Mouse (Mus musculus): ENCODE results near the gene Rnasel. TPM values are rescaled to one million over a fixed set of nuclear protein-coding genes. Genes with fewer than 3 reads are reported as not detected.
"Not testable (repeated sequence)": the region's sequence is repeated elsewhere in the genome, so short reads cannot be mapped to it uniquely, and the experiment has no call there.

Gene Rnasel
- total and polyA plus RNA-seq, 2 experiments from 2014 or later, result 16.8 to 21.6 TPM

- H3K4me2 ChIP-seq (ENCODE audit: low read depth, low read length), result no peak overlapping the region
- ATAC-seq, result no peak
- WGBS, result 75% methylated on average over 5 of the region's 5 CpGs
These were observed 19.2 kb downstream of the Rnasel start for GRCm38 (mm10) chr1:153768465-153768864.

GRCm38 (mm10) chr1:153769571-153769970 lies 20.3 kb downstream of the Rnasel start:
- not testable (repeated sequence) for ATAC-seq; H3K4me3 ChIP-seq (ENCODE audit: low read length); H3K27ac ChIP-seq; H3K4me2 ChIP-seq (ENCODE audit: low read depth, low read length); DNase-seq (ENCODE audit: low spot score); H3K9ac ChIP-seq (replicated peaks; ENCODE audit: low read length); H3K36me3 ChIP-seq (ENCODE audit: insufficient read depth, low read length); H3K27me3 ChIP-seq (ENCODE audit: insufficient read depth, low read length); H3K4me1 ChIP-seq (ENCODE audit: insufficient read depth, low read length); H3K9me3 ChIP-seq (ENCODE audit: low read length)
- 72% methylated on average over 6 of the region's 6 CpGs for WGBS

More at GRCm38 (mm10) chr1:153768465-153768864, 19.2 kb downstream of the Rnasel start:
- no peak overlapping the region for H3K27ac ChIP-seq
- TF ChIP-seq CTCF (IDR thresholded peaks at IDR 0.05; ENCODE audit: low read depth), result no peak
- no peaks in the 10 kb centered on the region for H3K9me3 ChIP-seq (ENCODE audit: low read length)
- H3K27me3 ChIP-seq (ENCODE audit: insufficient read depth, low read length), result no peaks in the 10 kb centered on the region
- H3K9ac ChIP-seq (replicated peaks; ENCODE audit: low read length), result no peak overlapping the region
- no peaks in the 10 kb centered on the region for H3K36me3 ChIP-seq (ENCODE audit: insufficient read depth, low read length)
- H3K4me3 ChIP-seq (ENCODE audit: low read length), result no peak overlapping the region
- no peak for DNase-seq (ENCODE audit: low spot score)
- H3K4me1 ChIP-seq (ENCODE audit: insufficient read depth, low read length), result no peaks in the 10 kb centered on the region

- H3K36me3 ChIP-seq (ENCODE audit: insufficient read depth, low read length), result no peaks in the 10 kb centered on the region
- WGBS, result 87% methylated on average over 10 of the region's 10 CpGs
- no peak overlapping the region for H3K27ac ChIP-seq
- H3K27me3 ChIP-seq (ENCODE audit: insufficient read depth, low read length), result no peaks in the 10 kb centered on the region
- H3K9ac ChIP-seq (replicated peaks; ENCODE audit: low read length), result no peak overlapping the region
- no peaks in the 10 kb centered on the region for H3K4me1 ChIP-seq (ENCODE audit: insufficient read depth, low read length)
- DNase-seq (ENCODE audit: low spot score) (no peak), ATAC-seq (no peak)
- H3K4me2 ChIP-seq (ENCODE audit: low read depth, low read length), result no peak overlapping the region
- no peak overlapping the region for H3K4me3 ChIP-seq (ENCODE audit: low read length)
- H3K9me3 ChIP-seq (ENCODE audit: low read length), result no peaks in the 10 kb centered on the region
- no peak for TF ChIP-seq CTCF (IDR thresholded peaks at IDR 0.05; ENCODE audit: low read depth)
These were observed 21.0 kb downstream of the Rnasel start for GRCm38 (mm10) chr1:153769998-153770775.

- TF ChIP-seq CTCF (IDR thresholded peaks at IDR 0.05; ENCODE audit: low read depth), result no peak
These were observed 21.5 kb downstream of the Rnasel start for GRCm38 (mm10) chr1:153770776-153771167.

GRCm38 (mm10) chr1:153775174-153775573 lies 25.9 kb downstream of the Rnasel start:
- H3K9me3 ChIP-seq (ENCODE audit: low read length), result no peaks in the 10 kb centered on the region
- DNase-seq (ENCODE audit: low spot score) (no peak), ATAC-seq (no peak)
- no peak overlapping the region for H3K4me2 ChIP-seq (ENCODE audit: low read depth, low read length)
- no peaks in the 10 kb centered on the region for H3K4me1 ChIP-seq (ENCODE audit: insufficient read depth, low read length)
- no peak overlapping the region for H3K27ac ChIP-seq
- TF ChIP-seq CTCF (IDR thresholded peaks at IDR 0.05; ENCODE audit: low read depth), result no peak
- 91% methylated on average over 6 of the region's 6 CpGs for WGBS
- no peak overlapping the region for H3K9ac ChIP-seq (replicated peaks; ENCODE audit: low read length)
- H3K36me3 ChIP-seq (ENCODE audit: insufficient read depth, low read length), result no peaks in the 10 kb centered on the region
- H3K27me3 ChIP-seq (ENCODE audit: insufficient read depth, low read length), result no peaks in the 10 kb centered on the region
- no peak overlapping the region for H3K4me3 ChIP-seq (ENCODE audit: low read length)

More at GRCm38 (mm10) chr1:153770776-153771167, 21.5 kb downstream of the Rnasel start:
- Histone ChIP-seq H3K27ac (no peak overlapping the region), H3K4me2 (ENCODE audit: low read depth, low read length) (no peak overlapping the region), H3K9ac (replicated peaks; ENCODE audit: low read length) (no peak overlapping the region), H3K9me3 (ENCODE audit: low read length) (no peaks in the 10 kb centered on the region), H3K36me3 (ENCODE audit: insufficient read depth, low read length) (no peaks in the 10 kb centered on the region), H3K4me3 (ENCODE audit: low read length) (no peak overlapping the region), H3K4me1 (ENCODE audit: insufficient read depth, low read length) (no peaks in the 10 kb centered on the region), H3K27me3 (ENCODE audit: insufficient read depth, low read length) (no peaks in the 10 kb centered on the region)
- DNase-seq (ENCODE audit: low spot score) (no peak), ATAC-seq (no peak)
- WGBS, result 90% methylated on average over 1 of the region's 1 CpGs

- whole genome bisulfite sequencing, result 83% methylated on average over 7 of the region's 7 CpGs
- ATAC-seq (no peak), DNase-seq (ENCODE audit: low spot score) (no peak)
- no peak overlapping the region for H3K4me3 ChIP-seq (ENCODE audit: low read length)
- H3K36me3 ChIP-seq (ENCODE audit: insufficient read depth, low read length), result no peaks in the 10 kb centered on the region
- H3K9me3 ChIP-seq (ENCODE audit: low read length), result no peaks in the 10 kb centered on the region
- no peaks in the 10 kb centered on the region for H3K4me1 ChIP-seq (ENCODE audit: insufficient read depth, low read length)
- no peak overlapping the region for H3K4me2 ChIP-seq (ENCODE audit: low read depth, low read length)
- TF ChIP-seq CTCF (IDR thresholded peaks at IDR 0.05; ENCODE audit: low read depth), result no peak
- no peak overlapping the region for H3K9ac ChIP-seq (replicated peaks; ENCODE audit: low read length)
- no peaks in the 10 kb centered on the region for H3K27me3 ChIP-seq (ENCODE audit: insufficient read depth, low read length)
- no peak overlapping the region for H3K27ac ChIP-seq
These were observed 27.0 kb downstream of the Rnasel start for GRCm38 (mm10) chr1:153776257-153776656.

- no peak for DNase-seq (ENCODE audit: low spot score)
- Histone ChIP-seq H3K4me1 (ENCODE audit: insufficient read depth, low read length) (no peaks in the 10 kb centered on the region), H3K27me3 (ENCODE audit: insufficient read depth, low read length) (no peaks in the 10 kb centered on the region), H3K36me3 (ENCODE audit: insufficient read depth, low read length) (no peaks in the 10 kb centered on the region), H3K9ac (replicated peaks; ENCODE audit: low read length) (no peak overlapping the region), H3K27ac (no peak overlapping the region), H3K4me3 (ENCODE audit: low read length) (no peak overlapping the region), H3K4me2 (ENCODE audit: low read depth, low read length) (no peak overlapping the region), H3K9me3 (ENCODE audit: low read length) (no peaks in the 10 kb centered on the region)
- WGBS, result 88% methylated on average over 10 of the region's 10 CpGs
- no peak for ATAC-seq
- TF ChIP-seq CTCF (IDR thresholded peaks at IDR 0.05; ENCODE audit: low read depth), result no peak
These were observed 29.0 kb downstream of the Rnasel start for GRCm38 (mm10) chr1:153778205-153778604.
